Mouse (Mus musculus) A20 (cell line): ENCODE results near the gene Rad51b.

Source experiments
- DNase-seq: peaks from one replicate; pipeline ENCODE4 v3.0.0-alpha.2; 2011; ENCODE audit warnings: low read depth, low spot score

Gene Rad51b

DNA sequence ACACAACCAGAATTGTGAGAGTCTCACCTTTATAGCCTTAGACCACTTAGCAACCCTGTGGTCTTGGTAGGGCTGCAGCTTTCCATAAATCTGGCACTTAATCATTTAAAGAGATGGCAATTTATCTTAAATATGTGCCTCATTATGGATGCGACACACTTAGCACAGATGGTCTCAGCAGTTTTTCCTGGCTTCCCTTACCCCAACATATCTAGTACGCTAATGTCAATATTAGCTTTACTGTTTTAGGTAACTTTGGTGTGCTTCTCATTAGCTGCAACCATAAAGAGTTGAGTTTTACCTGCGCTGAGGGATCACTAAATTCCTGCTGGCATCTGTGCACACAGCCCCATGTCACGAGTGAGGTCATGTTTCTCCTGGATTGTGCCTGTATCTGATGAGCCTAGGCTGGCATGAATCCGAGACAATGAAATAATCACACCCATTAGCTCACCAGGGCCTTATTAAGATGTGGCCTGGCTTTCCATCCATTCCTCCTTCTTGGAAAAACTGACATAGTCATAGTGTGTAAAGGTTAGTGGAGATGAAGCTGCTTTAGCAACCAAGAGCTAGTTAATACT is 432.9 kb downstream of the Rad51b start:
- no peak for DNase-seq

DNA sequence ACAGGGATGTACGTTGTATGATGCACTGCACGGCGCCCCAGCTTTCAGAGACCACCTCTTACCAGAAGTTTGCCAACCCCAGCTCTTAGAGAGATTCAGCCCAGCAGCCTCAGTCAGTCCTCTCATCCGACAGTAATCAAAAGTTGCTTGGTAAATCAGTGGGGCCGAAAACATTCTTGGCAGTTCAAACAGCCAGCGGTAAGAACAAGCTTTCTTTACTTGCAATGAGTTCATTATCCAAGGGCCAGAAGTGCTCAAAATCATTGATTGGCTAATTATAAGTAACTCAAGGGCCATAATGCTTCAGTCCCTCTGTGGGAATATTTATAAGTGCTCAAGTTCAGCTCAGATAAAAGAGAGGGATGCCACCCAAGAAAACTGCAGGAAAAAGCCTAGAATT is 434.8 kb downstream of the Rad51b start:
- no peak for DNase-seq

GRCm38 (mm10) chr12:79732355-79733115 is 435.5 kb downstream of the Rad51b start:
- DNase-seq: no peak

GRCm38 (mm10) chr12:79735341-79735785 is 438.3 kb downstream of the Rad51b start:
- DNase-seq: no peak

- DNase-seq: no peak
Measured at GRCm38 (mm10) chr12:79735882-79736281, 438.8 kb downstream of the Rad51b start.

- no peak for DNase-seq
Measured at GRCm38 (mm10) chr12:79738700-79739099, 441.6 kb downstream of the Rad51b start.

GRCm38 (mm10) chr12:79739918-79740639 is 443.0 kb downstream of the Rad51b start:
- DNase-seq: no peak

DNA sequence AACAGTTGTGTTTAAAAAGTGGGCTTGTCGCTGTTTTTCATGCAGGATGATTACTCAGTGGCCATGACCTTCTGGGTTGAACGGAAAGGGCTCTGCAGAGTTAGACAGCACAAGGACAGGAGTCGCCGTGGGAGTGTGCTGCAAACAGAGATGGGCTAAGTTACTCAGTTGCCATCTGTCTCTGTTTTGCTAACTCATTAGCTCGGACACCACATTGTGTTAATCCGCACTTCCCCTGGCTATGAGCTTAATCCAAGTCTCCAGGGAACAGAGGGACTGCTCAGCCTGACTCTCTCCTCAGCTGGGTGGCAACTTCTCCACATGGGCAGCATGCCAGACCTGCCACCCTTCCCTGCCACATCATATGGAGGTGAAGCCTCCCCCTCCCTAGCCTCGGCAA is 445.1 kb downstream of the Rad51b start:
- no peak for DNase-seq

DNA sequence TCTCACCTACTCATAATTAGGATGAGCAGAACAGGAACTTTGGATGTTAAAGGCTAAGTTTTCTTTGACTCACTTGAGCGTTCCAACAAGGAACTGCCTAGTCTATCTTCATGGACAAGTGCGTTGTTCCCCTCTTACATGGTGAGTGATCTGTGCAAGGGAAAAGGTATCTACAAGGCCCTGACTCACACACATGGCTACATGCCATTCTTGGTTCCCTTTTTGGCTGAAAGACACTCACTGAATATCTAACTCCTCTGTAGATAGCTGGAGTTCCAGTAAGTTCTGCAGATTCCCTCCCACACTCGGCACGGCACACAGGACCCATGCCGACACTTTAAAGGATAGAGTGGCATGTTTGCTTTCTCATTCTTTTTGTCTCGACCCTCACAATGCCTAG is 447.0 kb downstream of the Rad51b start:
- no peak for DNase-seq

GRCm38 (mm10) chr12:79745225-79745624 is 448.1 kb downstream of the Rad51b start:
- no peak for DNase-seq

GRCm38 (mm10) chr12:79745845-79746510 is 448.9 kb downstream of the Rad51b start:
- DNase-seq: no peak

DNA sequence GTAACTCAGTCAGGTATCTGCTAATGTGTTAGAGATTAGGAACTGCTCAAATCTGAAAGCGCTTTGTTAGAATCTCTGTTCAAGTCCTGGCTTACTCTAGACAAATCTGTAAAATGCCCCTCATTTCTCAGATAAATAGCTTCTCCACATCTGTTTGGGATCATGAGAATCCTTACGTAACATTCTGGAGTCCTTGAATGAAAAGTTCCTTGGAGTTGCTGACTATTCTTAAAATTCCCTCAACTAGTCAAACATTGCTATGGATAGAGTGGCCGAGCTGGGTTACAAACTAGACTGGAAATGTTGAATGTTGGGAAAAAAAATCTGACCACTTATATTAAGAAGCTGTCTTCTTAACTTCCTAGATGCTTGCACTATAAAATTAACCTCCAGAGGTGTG is 450.5 kb downstream of the Rad51b start:
- no peak for DNase-seq

- no peak for DNase-seq
Measured at GRCm38 (mm10) chr12:79748862-79749261, 451.8 kb downstream of the Rad51b start.

DNA sequence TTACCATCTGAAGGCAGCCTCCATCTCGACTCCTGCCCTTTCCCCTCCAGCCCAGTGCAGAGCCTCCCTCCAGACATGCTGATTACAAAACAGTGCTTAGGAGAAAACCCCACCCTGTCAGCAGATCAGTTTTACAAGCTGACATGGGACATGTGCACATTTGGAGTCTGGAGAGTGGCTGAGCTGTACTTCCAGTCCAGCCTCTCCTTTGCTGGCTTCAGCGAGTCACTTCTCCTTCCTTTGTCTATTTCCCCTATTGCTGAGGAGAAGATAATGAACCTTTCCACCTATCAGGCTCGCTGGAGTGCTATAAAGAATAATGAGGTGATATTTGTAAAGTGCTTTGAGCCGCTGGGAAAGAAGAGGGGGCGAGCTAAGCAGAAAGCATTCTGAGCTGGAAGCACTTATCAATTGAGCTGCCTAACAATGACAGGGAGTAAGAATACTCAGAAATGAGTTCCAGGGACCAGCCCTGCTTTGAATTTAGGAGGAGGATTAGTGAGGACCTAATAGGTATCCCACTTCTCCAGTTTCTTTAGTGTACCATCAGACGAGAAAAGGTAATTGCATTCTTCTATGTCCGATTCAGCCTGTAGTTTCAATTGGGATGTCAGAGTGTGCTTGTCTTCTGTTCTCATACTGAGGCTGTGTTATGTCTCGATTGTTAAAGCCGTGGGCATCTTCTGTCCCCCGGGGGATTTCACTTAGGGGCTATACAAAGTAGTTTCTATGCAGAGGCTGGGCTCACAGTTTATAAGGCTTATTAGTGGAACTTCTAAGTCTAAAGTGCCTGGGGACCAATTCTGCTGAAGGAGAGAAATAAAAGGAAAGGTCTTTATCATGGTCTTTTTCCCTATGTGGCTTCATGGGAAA is 453.4 kb downstream of the Rad51b start:
- no peak for DNase-seq

DNA sequence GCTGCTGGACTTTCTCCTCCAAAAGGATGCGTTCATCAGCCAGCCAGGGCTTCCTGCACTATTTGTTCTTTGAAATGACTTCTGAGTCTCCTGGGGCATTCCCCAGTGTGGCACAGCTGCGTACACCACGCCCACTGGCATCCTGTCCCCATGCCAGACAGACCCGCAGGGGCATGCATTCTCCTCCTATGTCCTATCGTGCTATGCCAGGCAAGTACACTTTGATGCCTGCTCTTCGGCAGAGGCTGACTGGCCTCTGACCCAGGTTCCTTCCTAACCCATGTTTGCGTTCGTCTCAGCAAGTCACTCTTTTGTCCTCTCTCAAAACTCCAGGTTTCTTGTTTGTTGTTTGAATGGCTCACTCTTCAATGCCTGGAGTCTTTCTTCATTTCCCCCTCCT is 454.7 kb downstream of the Rad51b start:
- no peak for DNase-seq

DNA sequence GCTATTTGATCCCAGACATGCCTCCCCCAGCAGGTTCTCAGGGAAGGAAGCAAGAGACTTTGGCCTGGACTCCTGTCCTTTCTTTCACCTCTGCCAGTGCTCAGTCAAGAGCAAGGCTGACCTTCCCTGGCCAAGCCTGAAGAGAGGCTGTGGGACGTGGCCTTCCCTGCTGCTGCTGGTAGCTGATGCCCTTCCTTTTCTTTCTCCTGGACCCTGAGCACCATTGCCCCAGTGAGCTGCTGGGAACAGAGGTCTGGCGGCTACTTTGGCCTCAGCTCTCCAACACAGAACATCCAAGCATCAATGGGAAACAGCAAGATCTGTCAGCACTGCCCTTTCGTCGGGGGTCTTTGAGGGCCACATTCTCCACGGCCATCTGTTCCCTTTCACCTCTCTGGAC is 455.1 kb downstream of the Rad51b start:
- DNase-seq: no peak

DNA sequence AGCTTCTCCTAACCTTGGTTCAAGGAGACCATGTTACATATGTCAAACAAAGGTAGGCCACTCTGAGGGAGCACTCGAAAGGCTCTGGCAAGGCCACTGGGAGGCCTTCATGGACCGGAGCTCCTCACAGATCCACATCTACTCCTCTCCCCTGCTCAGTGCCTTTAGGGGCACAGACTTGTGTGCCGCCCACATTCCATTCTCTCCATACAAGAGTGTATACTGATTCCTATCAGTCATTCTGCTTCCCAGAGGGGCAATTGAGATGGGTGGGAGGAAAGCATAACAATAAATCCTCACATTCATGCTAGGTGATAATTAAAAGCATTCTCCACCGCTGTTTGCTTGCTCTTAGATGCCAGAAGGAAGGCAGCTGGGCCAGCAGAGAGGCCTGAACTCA is 458.5 kb downstream of the Rad51b start:
- DNase-seq: no peak

DNA sequence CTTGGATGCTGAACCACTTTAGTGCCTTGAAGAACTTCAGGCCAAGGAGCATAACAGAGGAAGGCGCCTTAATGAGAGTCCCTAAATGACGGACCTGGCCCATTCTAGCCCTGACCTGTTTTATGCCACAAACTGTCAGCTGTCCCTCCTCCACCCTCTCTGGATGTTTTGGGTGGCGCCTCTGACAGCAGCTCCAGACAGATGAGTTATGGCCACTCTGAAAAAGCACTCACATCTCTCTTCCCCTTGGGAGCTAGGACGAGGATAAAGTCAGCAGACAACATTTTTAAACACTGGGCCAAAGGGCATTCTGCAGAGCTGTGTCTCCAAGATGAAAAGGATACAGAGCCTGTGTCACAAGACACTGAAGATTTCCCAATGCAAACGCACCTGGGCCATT is 459.3 kb downstream of the Rad51b start:
- DNase-seq: no peak

- no peak for DNase-seq
Measured at GRCm38 (mm10) chr12:79757775-79758174, 460.7 kb downstream of the Rad51b start.

DNA sequence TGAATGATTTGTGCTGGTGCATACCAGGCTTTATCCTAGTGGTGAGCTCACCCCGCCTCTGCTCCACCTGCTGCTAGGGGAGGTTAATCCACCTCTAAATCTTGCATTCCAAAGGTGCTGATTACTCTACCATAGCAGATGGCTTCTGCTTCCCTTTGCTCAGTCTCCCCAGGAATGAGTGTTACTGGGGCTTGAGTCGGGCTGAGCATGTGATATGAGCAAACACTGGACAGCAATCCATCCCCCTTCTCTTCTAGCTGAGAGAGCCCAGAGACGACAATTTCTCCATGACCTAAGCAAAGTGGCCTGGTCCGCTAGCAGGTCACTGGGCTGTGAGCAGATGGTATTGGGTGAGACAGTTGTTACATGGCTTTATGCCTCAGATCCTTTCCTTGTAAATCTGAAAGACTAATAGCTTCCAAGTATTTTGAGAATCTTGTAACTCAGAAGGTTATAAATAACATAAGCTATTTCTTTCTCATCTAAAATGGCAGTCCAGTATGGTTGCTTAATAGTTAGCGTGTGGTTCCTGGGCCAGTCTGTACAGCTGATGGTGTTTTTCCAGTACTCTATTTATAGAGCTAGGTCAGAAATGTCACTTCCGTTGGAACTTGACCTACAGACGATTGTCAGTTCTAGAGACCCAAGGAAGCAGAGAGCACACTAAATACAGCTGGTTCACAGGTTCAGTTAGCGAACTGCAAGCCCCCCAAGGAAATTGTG is 462.3 kb downstream of the Rad51b start:
- DNase-seq: no peak

DNA sequence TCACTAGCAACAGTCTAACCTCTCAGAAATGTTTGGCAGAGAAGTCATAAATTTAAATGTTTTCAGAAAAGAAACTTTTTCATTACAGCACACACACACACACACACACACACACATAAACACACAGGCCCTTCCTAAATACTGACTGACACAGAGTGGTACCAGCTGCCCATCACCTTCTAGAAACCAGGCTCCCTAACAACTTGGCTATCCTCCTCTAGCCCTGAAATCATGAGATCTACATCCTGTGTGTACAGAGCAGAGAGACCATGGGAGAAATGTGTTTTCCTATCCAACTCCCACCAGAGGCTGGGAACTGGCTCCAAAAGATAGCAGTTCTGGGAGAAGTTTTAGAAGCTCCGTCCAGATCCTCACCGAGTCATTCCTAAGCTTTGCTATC is 464.1 kb downstream of the Rad51b start:
- no peak for DNase-seq
